In the genomic region with DNA sequence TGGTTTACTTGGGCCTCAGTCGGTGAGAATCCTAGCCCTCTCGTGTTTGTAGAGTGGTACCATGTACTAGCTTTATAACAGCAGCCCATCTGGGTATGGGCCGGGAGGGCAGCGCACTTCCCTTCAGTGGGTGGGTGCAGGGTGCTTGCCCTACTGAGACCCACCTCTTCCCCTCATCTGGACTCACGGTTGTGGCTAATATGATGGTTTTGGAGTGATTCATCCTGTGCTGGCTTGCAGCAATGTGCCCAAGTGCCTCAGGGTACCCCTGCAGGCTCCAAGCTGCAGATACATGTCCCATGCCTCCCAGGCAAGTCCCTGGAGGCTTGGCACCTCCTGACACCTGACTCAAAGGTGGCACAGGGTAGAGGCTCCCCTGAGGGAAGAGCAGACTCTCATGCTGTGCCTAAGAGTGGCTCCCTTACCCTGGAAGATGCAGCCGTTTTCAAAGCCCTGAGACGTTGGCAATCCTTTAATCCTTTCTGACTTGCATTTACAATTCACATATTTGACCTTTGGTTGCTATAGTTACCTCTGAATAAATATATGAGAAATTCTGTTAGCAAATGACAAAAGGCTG, we compare ENCODE assay signal across 16 mouse cellular contexts. TPM values are rescaled to one million over a fixed set of nuclear protein-coding genes. Genes with fewer than 3 reads are reported as not detected.
DNase-seq lines count a peak whose midpoint lies in the region; ATAC-seq lines count a peak whose summit lies in the region.
"Had no signal": no experiment of that assay in that cellular context is flagged by ENCODE, and none has a peak within 500 bp of the region (broad histone marks: within the 10 kb centered on the region; RNA-seq: fewer than 3 reads in every experiment).

No protein-coding gene starts in this region.

- H3K9ac ChIP-seq in forebrain, embryonic 11.5 days (ENCODE audit: low read length) = no peak overlapping the region
- no peak overlapping the region for H3K9ac ChIP-seq in forebrain, embryonic 14.5 days (ENCODE audit: low read length)
- no peak overlapping the region for H3K9ac ChIP-seq in hindbrain, embryonic 16.5 days (ENCODE audit: low read depth, low read length)
- no peak overlapping the region for H3K9ac ChIP-seq in midbrain, embryonic 16.5 days (ENCODE audit: low read depth, low read length)
- H3K9ac ChIP-seq: embryonic facial prominence, embryonic 15.5 days; limb, embryonic 12.5 days had no signal

- H3K4me1 ChIP-seq in forebrain, embryonic 11.5 days (replicated peaks; ENCODE audit: control insufficient read depth, insufficient read depth, low read length) = no peaks in the 10 kb centered on the region
- H3K4me1 ChIP-seq in forebrain, embryonic 10.5 days = peaks cover 9% of the 10 kb centered on the region
- H3K4me1 ChIP-seq in forebrain, embryonic 14.5 days (ENCODE audit: control insufficient read depth, insufficient read depth, low read length) = no peaks in the 10 kb centered on the region
- no peaks in the 10 kb centered on the region; the same call in 1 of the 2 replicates for H3K4me1 ChIP-seq in hindbrain, embryonic 16.5 days (ENCODE audit: control insufficient read depth, insufficient read depth, low read depth, low read length)
- peaks cover 14% of the 10 kb centered on the region for H3K4me1 ChIP-seq in midbrain, embryonic 16.5 days (ENCODE audit: control insufficient read depth, insufficient read depth, low read length)
- H3K4me1 ChIP-seq: limb, embryonic 12.5 days had no signal

- 72% methylated on average over 7 of the region's 7 CpGs for WGBS in forebrain, embryonic 11.5 days
- WGBS in forebrain, embryonic 10.5 days = 77% methylated on average over 7 of the region's 7 CpGs
- whole genome bisulfite sequencing in forebrain, embryonic 14.5 days = 72% methylated on average over 7 of the region's 7 CpGs
- 63% methylated on average over 7 of the region's 7 CpGs for WGBS in hindbrain, embryonic 16.5 days
- 39% methylated on average over 7 of the region's 7 CpGs for WGBS in midbrain, embryonic 16.5 days

- no peak overlapping the region for H3K4me2 ChIP-seq in forebrain, embryonic 11.5 days (ENCODE audit: low read depth, low read length, severe bottlenecking)
- no peak overlapping the region for H3K4me2 ChIP-seq in forebrain, embryonic 14.5 days (ENCODE audit: low read length)
- no peak overlapping the region for H3K4me2 ChIP-seq in hindbrain, embryonic 16.5 days (ENCODE audit: low read length)
- no peak overlapping the region; the same call in 1 of the 2 replicates for H3K4me2 ChIP-seq in midbrain, embryonic 16.5 days (ENCODE audit: low read length)
- H3K4me2 ChIP-seq: embryonic facial prominence, embryonic 15.5 days; limb, embryonic 12.5 days had no signal

- no peak overlapping the region for H3K27ac ChIP-seq in forebrain, embryonic 11.5 days (ENCODE audit: low read depth, low read length)
- no peak overlapping the region for H3K27ac ChIP-seq in forebrain, embryonic 10.5 days
- no peak overlapping the region for H3K27ac ChIP-seq in forebrain, embryonic 14.5 days (ENCODE audit: low read depth, low read length)
- H3K27ac ChIP-seq in hindbrain, embryonic 16.5 days (ENCODE audit: low read depth, low read length) = peak overlapping the region; percentile 5; the same call in 1 of the 2 replicates
- peak overlapping the region; percentile 18; the same call in 1 of the 2 replicates for H3K27ac ChIP-seq in midbrain, embryonic 16.5 days (ENCODE audit: low read length)
- H3K27ac ChIP-seq: embryonic facial prominence, embryonic 15.5 days; limb, embryonic 12.5 days had no signal

- H3K4me3 ChIP-seq in forebrain, embryonic 11.5 days (ENCODE audit: low read depth, low read length) = no peak overlapping the region
- no peak overlapping the region for H3K4me3 ChIP-seq in forebrain, embryonic 10.5 days
- H3K4me3 ChIP-seq in forebrain, embryonic 14.5 days (ENCODE audit: low read depth, low read length) = no peak overlapping the region
- H3K4me3 ChIP-seq in hindbrain, embryonic 16.5 days (ENCODE audit: low read length) = no peak overlapping the region
- H3K4me3 ChIP-seq in midbrain, embryonic 16.5 days (ENCODE audit: low read depth, low read length) = no peak overlapping the region
- H3K4me3 ChIP-seq: embryonic facial prominence, embryonic 15.5 days; limb, embryonic 12.5 days had no signal

- ATAC-seq in forebrain, embryonic 11.5 days (replicated peaks; ENCODE audit: low FRiP score) = 0 out of 2 replicates have a peak, but pooled peaks have one; percentile 44
- ATAC-seq in forebrain, embryonic 14.5 days = peak; percentile 45; the same call in 1 of the 2 replicates
- ATAC-seq in hindbrain, embryonic 16.5 days = peak; percentile 37; the same call in 1 of the 2 replicates
- peak; percentile 60 for ATAC-seq in midbrain, embryonic 16.5 days

- no peak for DNase-seq in forebrain, embryonic 11.5 days (ENCODE audit: low spot score)
- DNase-seq in forebrain, embryonic 10.5 days (ENCODE audit: extremely low spot score, low spot score) = no peak
- no peak for DNase-seq in forebrain, embryonic 14.5 days (ENCODE audit: low spot score)
- no peak for DNase-seq in thymus, postnatal 0 days (ENCODE audit: low spot score)
- DNase-seq in layer of hippocampus, postnatal 10 days (ENCODE audit: low spot score in 2 of 2) = no peak
- no peak for DNase-seq in kidney, adult 11 months
- DNase-seq: cerebellum, adult 11-12 months; heart, adult 18-20 months; layer of hippocampus, postnatal 36 days; lung, postnatal 4 days; right cerebral cortex, postnatal 4 days; thymus, adult 2 months had no signal

- H3K36me3 ChIP-seq in forebrain, embryonic 11.5 days (ENCODE audit: control insufficient read depth, insufficient read depth, low read length) = no peaks in the 10 kb centered on the region
- H3K36me3 ChIP-seq in forebrain, embryonic 10.5 days (replicated peaks) = no peaks in the 10 kb centered on the region
- no peaks in the 10 kb centered on the region for H3K36me3 ChIP-seq in forebrain, embryonic 14.5 days (ENCODE audit: control insufficient read depth, insufficient read depth, low read length)
- H3K36me3 ChIP-seq in hindbrain, embryonic 16.5 days (ENCODE audit: control insufficient read depth, insufficient read depth, low read length) = no peaks in the 10 kb centered on the region
- no peaks in the 10 kb centered on the region for H3K36me3 ChIP-seq in midbrain, embryonic 16.5 days (ENCODE audit: control insufficient read depth, insufficient read depth, low read length)
- H3K36me3 ChIP-seq: embryonic facial prominence, embryonic 15.5 days; limb, embryonic 12.5 days had no signal

- no peaks in the 10 kb centered on the region; the same call in 1 of the 2 replicates for H3K27me3 ChIP-seq in forebrain, embryonic 11.5 days (ENCODE audit: control insufficient read depth, insufficient read depth, low read length)
- H3K27me3 ChIP-seq in forebrain, embryonic 10.5 days (ENCODE audit: poor library complexity, severe bottlenecking) = no peaks in the 10 kb centered on the region
- H3K27me3 ChIP-seq in forebrain, embryonic 14.5 days (replicated peaks; ENCODE audit: control insufficient read depth, insufficient read depth, low read length) = no peaks in the 10 kb centered on the region
- H3K27me3 ChIP-seq in hindbrain, embryonic 16.5 days (replicated peaks; ENCODE audit: control insufficient read depth, insufficient read depth, low read length) = no peaks in the 10 kb centered on the region
- H3K27me3 ChIP-seq in midbrain, embryonic 16.5 days (ENCODE audit: control insufficient read depth, insufficient read depth, low read depth, low read length) = no peaks in the 10 kb centered on the region
- H3K27me3 ChIP-seq: embryonic facial prominence, embryonic 15.5 days; limb, embryonic 12.5 days had no signal

- no peaks in the 10 kb centered on the region for H3K9me3 ChIP-seq in forebrain, embryonic 11.5 days (ENCODE audit: control insufficient read depth, low read length)
- H3K9me3 ChIP-seq in forebrain, embryonic 10.5 days = no peaks in the 10 kb centered on the region
- H3K9me3 ChIP-seq in forebrain, embryonic 14.5 days (replicated peaks; ENCODE audit: control insufficient read depth, low read length) = no peaks in the 10 kb centered on the region
- H3K9me3 ChIP-seq in hindbrain, embryonic 16.5 days (ENCODE audit: control insufficient read depth, low read length) = no peaks in the 10 kb centered on the region
- no peaks in the 10 kb centered on the region for H3K9me3 ChIP-seq in midbrain, embryonic 16.5 days (replicated peaks; ENCODE audit: control insufficient read depth, low read length, poor library complexity, severe bottlenecking)
- H3K9me3 ChIP-seq: embryonic facial prominence, embryonic 15.5 days; limb, embryonic 12.5 days had no signal

RNA-seq across cellular contexts. Expression of gene Clybl, which starts 11.2 kb away (rescaled TPM):
- 34.3 and 35.3 TPM in 2 replicates for polyA plus RNA-seq in forebrain, embryonic 11.5 days (2014; fragmentation: Nextera tagmentation; extraction: Ambion mirVana)
- 29.1 and 35.3 TPM in 2 replicates for polyA plus RNA-seq in forebrain, embryonic 10.5 days (2016; fragmentation: Nextera tagmentation; extraction: Ambion mirVana)
- 16.0 and 18.9 TPM in 2 replicates for polyA plus RNA-seq in forebrain, embryonic 14.5 days (2014; fragmentation: Nextera tagmentation; extraction: Ambion mirVana)
- 15.7 and 21.6 TPM in 2 replicates for polyA plus RNA-seq in hindbrain, embryonic 16.5 days (2015; fragmentation: Nextera tagmentation; extraction: Ambion mirVana)
- 17.2 and 29.7 TPM in 2 replicates for polyA plus RNA-seq in midbrain, embryonic 16.5 days (2015; fragmentation: Nextera tagmentation; extraction: Ambion mirVana)
- polyA plus RNA-seq in thymus, postnatal 0 days (2015; fragmentation: Nextera tagmentation; extraction: Ambion mirVana) = 8.8 and 9.4 TPM in 2 replicates
- 10 to 100 TPM; 22.5 to 24.1 TPM for total RNA-seq in layer of hippocampus, postnatal 10 days (2021)

Comparison
In these comparisons a context has a peak if more than half of its experiments do, and no peak if none do; other contexts are left out.
1. H3K27ac ChIP-seq: peak in hindbrain, embryonic 16.5 days (single experiment) and midbrain, embryonic 16.5 days (single experiment); none in forebrain, embryonic 11.5 days (single experiment), forebrain, embryonic 10.5 days (single experiment) and forebrain, embryonic 14.5 days (single experiment).
2. Peak in every context shown above with its lines, with median percentiles within 50 percentile points of each other: ATAC-seq.